Mouse (Mus musculus) retina, postnatal 7 days (tissue): Measurements from ENCODE around the gene Gm8011.
"Not testable (repeated sequence)": the region's sequence is repeated elsewhere in the genome, so short reads cannot be mapped to it uniquely, and the experiment has no call there.

Source experiments
- DNase-seq: peaks from one replicate; pipeline ENCODE4 v3.0.0-alpha.2; 2012; ENCODE audit warnings: low read depth, low spot score

The Gm8011 gene

DNA sequence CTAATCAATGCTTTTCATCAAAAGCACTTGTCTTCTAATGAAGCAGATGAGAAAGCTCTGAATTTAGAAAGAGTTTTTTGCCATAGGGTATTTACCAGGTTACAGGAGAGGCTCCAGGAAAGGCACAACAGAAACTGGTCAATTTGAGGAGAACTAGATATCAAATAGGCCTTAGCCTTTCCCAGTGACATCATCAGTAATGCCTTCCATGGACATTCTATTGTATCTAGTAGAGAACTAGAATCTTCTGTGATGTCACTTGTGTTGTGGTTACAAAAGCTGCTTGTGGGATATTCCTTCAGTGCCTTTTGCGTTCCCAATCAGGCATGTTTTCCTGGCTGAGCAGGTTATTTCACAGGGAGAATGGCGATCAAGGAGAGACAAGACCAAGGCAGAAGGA, at the start of gene Gm8011:
Gene Gm8011, plus strand, starts transcription at position 301 of the 400 bp plus-strand sequence.
- DNase-seq = not testable (repeated sequence)

GRCm38 (mm10) chr14:42439573-42439972, 24.1 kb upstream of the Gm8011 start, which contains the start of gene Gm8005:
TSS of gene Gm8005 (minus strand) at chr14:42439673.
- not testable (repeated sequence) for DNase-seq

- not testable (repeated sequence) for DNase-seq
Measured at GRCm38 (mm10) chr14:42502249-42502648, 38.6 kb downstream of the Gm8011 start, which contains the start of gene Gm8020. TSS of gene Gm8020 (minus strand) at chr14:42502349.
